ENCODE assay signal across 8 mouse cellular contexts in the genomic region with DNA sequence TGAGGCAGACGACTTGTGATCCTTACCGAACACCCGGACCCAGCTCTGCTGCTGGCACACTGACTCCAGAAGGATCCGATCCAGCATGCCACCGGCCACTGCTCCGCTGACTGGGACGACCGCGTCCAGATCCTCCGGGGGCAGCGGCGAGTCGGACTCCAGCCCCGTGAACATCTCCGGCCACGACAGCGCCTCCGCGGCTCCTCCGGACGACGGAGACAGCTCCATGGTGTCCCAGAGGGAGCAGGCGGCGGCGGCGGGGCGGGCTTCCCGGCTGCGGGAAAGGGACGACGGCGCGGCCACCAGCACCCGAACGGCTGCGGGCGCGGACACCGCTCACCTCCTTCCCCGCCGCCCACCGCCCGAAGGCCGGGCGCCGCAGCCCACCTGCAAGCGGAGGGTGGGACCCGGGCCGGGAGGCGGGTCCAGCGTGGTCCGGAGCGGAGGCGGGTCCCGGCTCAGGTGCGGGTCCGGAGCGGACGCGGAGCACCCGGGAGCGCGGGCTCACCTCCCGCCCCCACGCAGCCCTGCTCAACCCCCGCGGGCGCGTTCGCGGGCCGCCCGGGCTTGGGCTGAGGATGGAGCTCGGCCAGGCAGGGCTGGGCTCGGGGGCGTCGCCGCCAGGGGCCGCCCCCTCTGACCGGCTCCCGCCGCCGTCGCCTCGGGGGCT. TPM values are rescaled to one million over a fixed set of nuclear protein-coding genes. Genes with fewer than 3 reads are reported as not detected.
DNase-seq lines count a peak whose midpoint lies in the region; ATAC-seq and TF ChIP-seq lines count a peak whose summit lies in the region.

No protein-coding gene starts in this region.

- H3K27me3 ChIP-seq in heart, embryonic 12.5 days (replicated peaks) = no peaks in the 10 kb centered on the region
- peaks cover 21% of the 10 kb centered on the region for H3K27me3 ChIP-seq in liver, embryonic 15.5 days
- no peaks in the 10 kb centered on the region for H3K27me3 ChIP-seq in neural tube, embryonic 12.5 days (replicated peaks)
- H3K27me3 ChIP-seq in testis, adult 2 months (ENCODE audit: control insufficient read depth, insufficient read depth, low read length) = no peaks in the 10 kb centered on the region

- H3K4me2 ChIP-seq in heart, embryonic 12.5 days = peak overlapping the region; percentile 78
- peak overlapping the region; percentile 93 for H3K4me2 ChIP-seq in liver, embryonic 15.5 days
- peak overlapping the region; percentile 77 for H3K4me2 ChIP-seq in neural tube, embryonic 12.5 days (replicated peaks)

- no peak for TF ChIP-seq POLR2A in embryonic fibroblast, embryonic 13.5 days (IDR thresholded peaks at IDR 0.05; ENCODE audit: low read depth, low read length)
- no peak for TF ChIP-seq POLR2A in testis, adult 2 months (IDR thresholded peaks at IDR 0.05; ENCODE audit: control insufficient read depth, low read depth, low read length)

- H3K9ac ChIP-seq in heart, embryonic 12.5 days = peak overlapping the region; percentile 83
- H3K9ac ChIP-seq in liver, embryonic 15.5 days = peak overlapping the region; percentile 69
- peak overlapping the region; percentile 91 for H3K9ac ChIP-seq in neural tube, embryonic 12.5 days

- no peak for TF ChIP-seq CTCF in embryonic fibroblast, embryonic 13.5 days (IDR thresholded peaks at IDR 0.05; ENCODE audit: borderline replicate concordance, insufficient read depth, low read length)
- TF ChIP-seq CTCF in testis, adult 2 months (IDR thresholded peaks at IDR 0.05; ENCODE audit: control insufficient read depth, insufficient read depth, insufficient replicate concordance, low read depth, low read length) = no peak

- no peaks in the 10 kb centered on the region for H3K9me3 ChIP-seq in heart, embryonic 12.5 days (replicated peaks)
- no peaks in the 10 kb centered on the region for H3K9me3 ChIP-seq in liver, embryonic 15.5 days (replicated peaks)
- H3K9me3 ChIP-seq in neural tube, embryonic 12.5 days = no peaks in the 10 kb centered on the region

- peak overlapping the region; percentile 95 for H3K4me3 ChIP-seq in embryonic fibroblast, embryonic 13.5 days (ENCODE audit: insufficient read depth, low read length)
- peak overlapping the region; percentile 80 for H3K4me3 ChIP-seq in heart, embryonic 12.5 days
- peak overlapping the region; percentile 80 for H3K4me3 ChIP-seq in liver, embryonic 15.5 days (replicated peaks)
- H3K4me3 ChIP-seq in neural tube, embryonic 12.5 days = peak overlapping the region; percentile 98
- H3K4me3 ChIP-seq in testis, adult 2 months (ENCODE audit: control insufficient read depth, low read depth, low read length) = peak overlapping the region; percentile 96

- peaks cover 3% of the 10 kb centered on the region; the same call in 1 of the 2 replicates for H3K36me3 ChIP-seq in heart, embryonic 12.5 days
- no peaks in the 10 kb centered on the region for H3K36me3 ChIP-seq in liver, embryonic 15.5 days (replicated peaks)
- no peaks in the 10 kb centered on the region for H3K36me3 ChIP-seq in neural tube, embryonic 12.5 days
- H3K36me3 ChIP-seq in testis, adult 2 months (ENCODE audit: control insufficient read depth, insufficient read depth, low read length) = no peaks in the 10 kb centered on the region

- H3K4me1 ChIP-seq in embryonic fibroblast, embryonic 13.5 days (ENCODE audit: control insufficient read depth, insufficient read depth, low read length) = 0 out of 2 replicates have a peak, but pooled peaks cover 3% of the 10 kb centered on the region
- peaks cover 25% of the 10 kb centered on the region for H3K4me1 ChIP-seq in heart, embryonic 12.5 days (replicated peaks)
- peaks cover 18% of the 10 kb centered on the region for H3K4me1 ChIP-seq in liver, embryonic 15.5 days (replicated peaks)
- peaks cover 10% of the 10 kb centered on the region for H3K4me1 ChIP-seq in neural tube, embryonic 12.5 days
- peaks cover 3% of the 10 kb centered on the region; the same call in 1 of the 2 replicates for H3K4me1 ChIP-seq in testis, adult 2 months (ENCODE audit: control insufficient read depth, insufficient read depth, low read length)

- peak; percentile 90 for ATAC-seq in heart, embryonic 12.5 days (ENCODE audit: insufficient number of reproducible peaks, low FRiP score)
- ATAC-seq in liver, embryonic 15.5 days (ENCODE audit: insufficient read depth) = peak; percentile 79
- peak; percentile 93 for ATAC-seq in neural tube, embryonic 12.5 days (ENCODE audit: low FRiP score, low read depth)

- peak overlapping the region; percentile 41 for H3K27ac ChIP-seq in embryonic fibroblast, embryonic 13.5 days (ENCODE audit: insufficient read depth, low read length)
- H3K27ac ChIP-seq in heart, embryonic 12.5 days (ENCODE audit: poor library complexity, severe bottlenecking) = peak overlapping the region; percentile 95
- H3K27ac ChIP-seq in liver, embryonic 15.5 days (replicated peaks) = peak overlapping the region; percentile 38; the same call in 1 of the 2 replicates
- H3K27ac ChIP-seq in neural tube, embryonic 12.5 days = peak overlapping the region; percentile 98
- peak overlapping the region; percentile 89 for H3K27ac ChIP-seq in testis, adult 2 months (ENCODE audit: control insufficient read depth, insufficient read depth, low read depth, low read length)

- WGBS in heart, embryonic 12.5 days = under 1% methylated on average over 75 of the region's 85 CpGs
- under 1% methylated on average over 84 of the region's 85 CpGs for WGBS in liver, embryonic 15.5 days (ENCODE audit: insufficient replicate concordance)
- under 1% methylated on average over 85 of the region's 85 CpGs for WGBS in neural tube, embryonic 12.5 days

- DNase-seq in CD8-positive naive resting alpha-beta T cell, adult 2 months (ENCODE audit: low read depth in 2 of 2, low spot score in 2 of 2) = peak; percentile 3 to 11
- peak; percentile 37 to 46 for DNase-seq in adrenal gland, postnatal 4 days (ENCODE audit: low spot score in 2 of 2)
- DNase-seq in kidney, postnatal 10 days = peak; percentile 82

RNA-seq across cellular contexts. Expression of a gene that starts 0.5 kb away (rescaled TPM):
- 10 to 100 TPM; 12.2 to 13.6 TPM for total RNA-seq in adrenal gland, postnatal 4 days (2021)
- polyA plus RNA-seq in embryonic fibroblast, embryonic 13.5 days (2011; ENCODE audit: insufficient read length, low read depth, missing spikeins) = 20.1 and 22.6 TPM in 2 replicates
- 20.4 and 21.9 TPM in 2 replicates for polyA plus RNA-seq in heart, embryonic 12.5 days (2016; fragmentation: Nextera tagmentation; extraction: Ambion mirVana)
- polyA plus RNA-seq in liver, embryonic 15.5 days (2015; fragmentation: Nextera tagmentation; extraction: Ambion mirVana) = 1.6 and 2.0 TPM in 2 replicates
- polyA plus RNA-seq in neural tube, embryonic 12.5 days (2016; fragmentation: Nextera tagmentation; extraction: Ambion mirVana) = 31.8 and 32.3 TPM in 2 replicates
- 13.2 and 13.7 TPM in 2 replicates for polyA plus RNA-seq in testis, adult 2 months (2012; rRNA removed)

RNA-seq across cellular contexts. Expression of a gene that starts 46.5 kb away (rescaled TPM):
- 10 to 100 TPM; 49.0 to 49.2 TPM for total RNA-seq in adrenal gland, postnatal 4 days (2021)
- 7.6 and 9.8 TPM in 2 replicates for polyA plus RNA-seq in embryonic fibroblast, embryonic 13.5 days (2011; ENCODE audit: insufficient read length, low read depth, missing spikeins)
- 28.4 and 29.7 TPM in 2 replicates for polyA plus RNA-seq in heart, embryonic 12.5 days (2016; fragmentation: Nextera tagmentation; extraction: Ambion mirVana)
- 6.7 and 8.0 TPM in 2 replicates for polyA plus RNA-seq in liver, embryonic 15.5 days (2015; fragmentation: Nextera tagmentation; extraction: Ambion mirVana)
- polyA plus RNA-seq in neural tube, embryonic 12.5 days (2016; fragmentation: Nextera tagmentation; extraction: Ambion mirVana) = 7.4 and 9.0 TPM in 2 replicates
- 4.7 and 5.5 TPM in 2 replicates for polyA plus RNA-seq in testis, adult 2 months (2012; rRNA removed)

Comparison
In these comparisons a context has a peak if more than half of its experiments do, and no peak if none do; other contexts are left out.
1. Peak in every context shown above with its lines: DNase-seq, ATAC-seq, H3K4me3 ChIP-seq and H3K27ac ChIP-seq.
2. DNase-seq: peak in every context shown above with its lines; median percentile 82 in kidney, postnatal 10 days; 42 in adrenal gland, postnatal 4 days; 7 in CD8-positive naive resting alpha-beta T cell, adult 2 months.
3. H3K27ac ChIP-seq: peak in every context shown above with its lines; median percentile 98 in neural tube, embryonic 12.5 days; 95 in heart, embryonic 12.5 days; 89 in testis, adult 2 months; 41 in embryonic fibroblast, embryonic 13.5 days; 38 in liver, embryonic 15.5 days.